Mouse (Mus musculus) lung, postnatal 0 days (tissue): ENCODE results near the gene Gm44503. TPM values are rescaled to one million over a fixed set of nuclear protein-coding genes. Genes with fewer than 3 reads are reported as not detected.
A peak's percentile ranks its signal among the peaks of the same experiment; 100 is the strongest.

Experiments
- ATAC-seq: fragments of 200-750 bp; cut with Nextera tagmentation; 2 replicates; pipeline ENCODE4 v1.8.0; 2017; ENCODE audit warnings: moderate library complexity
- DNase-seq: peaks from one replicate; pipeline ENCODE4 v3.0.0-alpha.2; 2016; ENCODE audit warnings: low spot score
- H3K27ac ChIP-seq: fragments of 300-500 bp; sonication (generic); 2 replicates; pipeline ENCODE4 v1.5.1; 2014; ENCODE audit warnings: antibody characterized with exemption, mild to moderate bottlenecking, low read length, mixed read lengths
- H3K27me3 ChIP-seq: fragments of 300-500 bp; sonication (generic); replicated peaks from 2 replicates; pipeline ENCODE4 v1.6.1; 2014; ENCODE audit warnings: low read length, mixed read lengths; ENCODE audit not compliant: insufficient read depth
- H3K36me3 ChIP-seq: fragments of 300-500 bp; sonication (generic); 2 replicates; pipeline ENCODE4 v1.6.1; 2014; ENCODE audit warnings: low read length, mixed read lengths; ENCODE audit not compliant: insufficient read depth
- H3K4me1 ChIP-seq: fragments of 300-500 bp; sonication (generic); 2 replicates; pipeline ENCODE4 v1.6.1; 2014; ENCODE audit warnings: antibody characterized with exemption, low read depth, low read length, mixed read lengths; ENCODE audit not compliant: insufficient read depth
- H3K4me2 ChIP-seq: fragments of 300-500 bp; sonication (generic); replicated peaks from 2 replicates; pipeline ENCODE4 v1.6.1; 2014; ENCODE audit warnings: low read depth, mild to moderate bottlenecking, low read length, moderate library complexity, mixed read lengths
- H3K4me3 ChIP-seq: fragments of 300-500 bp; sonication (generic); 2 replicates; pipeline ENCODE4 v1.5.1; 2014; ENCODE audit warnings: low read depth, low read length
- H3K9ac ChIP-seq: fragments of 300-500 bp; sonication (generic); replicated peaks from 2 replicates; pipeline ENCODE4 v1.6.1; 2014; ENCODE audit warnings: low read depth, mild to moderate bottlenecking
- H3K9me3 ChIP-seq: fragments of 300-500 bp; sonication (generic); 2 replicates; pipeline ENCODE4 v1.6.1; 2016; ENCODE audit warnings: low read length, mixed read lengths
- CTCF ChIP-seq: IDR thresholded peaks from 2 replicates; pipeline ENCODE4 v1.5.1; 2016; ENCODE audit warnings: antibody characterized with exemption, mild to moderate bottlenecking
- EP300 ChIP-seq: IDR thresholded peaks from 2 replicates; pipeline ENCODE4 v1.6.1; 2016; ENCODE audit warnings: antibody characterized with exemption, mild to moderate bottlenecking, control low read depth
- WGBS: fragments of 180-500 bp; shearing (Covaris S2); extraction: QIAGEN DNeasy Blood & Tissue Kit; methylation state at CpG from one replicate; pipeline ENCODE4 v1.1.7; 2014; 5-methylcytosine and 5-hydroxymethylcytosine counted together
- polyA plus RNA-seq: library from polyadenylated mRNA; unstranded; fragments of >200 nt; fragmentation: Nextera tagmentation; extraction: Ambion mirVana; gene quantifications from 2 replicates; pipeline ENCODE4 v1.2.1, GENCODE M21; 2015

The Gm44503 gene
- polyA plus RNA-seq, 1 experiment from 2014 or later, result not detected

GRCm38 (mm10) chr9:73005106-73005505 lies 46.5 kb downstream of the Gm44503 start:
- ATAC-seq (no peak), DNase-seq (no peak)
- Histone ChIP-seq H3K4me2 (no peak overlapping the region), H3K27ac (no peak overlapping the region), H3K27me3 (no peaks in the 10 kb centered on the region), H3K36me3 (peaks cover 17% of the 10 kb centered on the region; the same call in 1 of the 2 replicates), H3K4me3 (no peak overlapping the region), H3K9me3 (no peaks in the 10 kb centered on the region), H3K9ac (no peak overlapping the region), H3K4me1 (no peaks in the 10 kb centered on the region)
- 65% methylated on average over 6 of the region's 6 CpGs for WGBS
- TF ChIP-seq CTCF, result no peak
- no peak for TF ChIP-seq EP300

GRCm38 (mm10) chr9:73006175-73006574 lies 47.5 kb downstream of the Gm44503 start:
- DNase-seq (no peak), ATAC-seq (no peak)
- H3K36me3 ChIP-seq, result peaks cover 13% of the 10 kb centered on the region; the same call in 1 of the 2 replicates
- TF ChIP-seq EP300, result no peak
- peak; percentile 42 for TF ChIP-seq CTCF
- no peak overlapping the region for H3K27ac ChIP-seq
- no peaks in the 10 kb centered on the region for H3K27me3 ChIP-seq
- H3K4me3 ChIP-seq, result no peak overlapping the region
- WGBS, result 98% methylated on average over 3 of the region's 3 CpGs
- no peaks in the 10 kb centered on the region for H3K9me3 ChIP-seq
- H3K4me2 ChIP-seq, result no peak overlapping the region
- H3K4me1 ChIP-seq, result no peaks in the 10 kb centered on the region
- H3K9ac ChIP-seq, result no peak overlapping the region

- TF ChIP-seq CTCF, result no peak
- TF ChIP-seq EP300, result no peak
- 51% methylated on average over 3 of the region's 3 CpGs for WGBS
- H3K4me2 ChIP-seq, result no peak overlapping the region
- H3K9ac ChIP-seq, result no peak overlapping the region
- no peaks in the 10 kb centered on the region for H3K9me3 ChIP-seq
- H3K27me3 ChIP-seq, result no peaks in the 10 kb centered on the region
- no peaks in the 10 kb centered on the region for H3K4me1 ChIP-seq
- no peak overlapping the region for H3K4me3 ChIP-seq
- H3K27ac ChIP-seq, result no peak overlapping the region
- ATAC-seq (no peak), DNase-seq (no peak)
- peaks cover 33% of the 10 kb centered on the region; the same call in 1 of the 2 replicates for H3K36me3 ChIP-seq
Measured at GRCm38 (mm10) chr9:73008384-73008783, 49.7 kb downstream of the Gm44503 start.

DNA sequence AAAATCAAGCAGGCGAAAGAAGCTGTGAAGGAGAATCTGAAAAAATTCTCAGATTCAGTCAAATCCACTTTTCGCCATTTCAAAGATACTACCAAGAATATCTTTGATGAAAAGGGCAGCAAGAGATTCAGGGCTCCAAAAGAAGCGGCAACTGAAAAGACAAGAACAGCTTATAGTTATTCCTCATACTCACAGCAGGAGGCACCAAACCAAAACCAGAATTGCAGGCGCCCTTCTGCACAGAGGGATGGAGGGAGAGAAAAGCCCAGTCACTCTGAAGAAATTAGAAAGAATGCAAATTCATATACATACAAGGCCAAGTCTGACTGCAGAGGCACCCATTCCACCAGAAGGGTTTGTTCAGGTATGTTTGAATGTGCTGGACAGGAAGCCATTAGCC lies 54.0 kb downstream of the Gm44503 start:
- H3K36me3 ChIP-seq, result peaks cover 44% of the 10 kb centered on the region
- WGBS, result 91% methylated on average over 4 of the region's 4 CpGs
- H3K4me1 ChIP-seq, result no peaks in the 10 kb centered on the region
- no peak overlapping the region for H3K4me3 ChIP-seq
- DNase-seq (no peak), ATAC-seq (no peak)
- H3K4me2 ChIP-seq, result no peak overlapping the region
- H3K9me3 ChIP-seq, result no peaks in the 10 kb centered on the region
- H3K9ac ChIP-seq, result no peak overlapping the region
- TF ChIP-seq EP300, result no peak
- peak; percentile 25; the same call in 1 of the 2 replicates for TF ChIP-seq CTCF
- H3K27me3 ChIP-seq, result no peaks in the 10 kb centered on the region
- H3K27ac ChIP-seq, result no peak overlapping the region

- H3K9me3 ChIP-seq, result no peaks in the 10 kb centered on the region
- H3K4me3 ChIP-seq, result no peak overlapping the region
- TF ChIP-seq EP300, result no peak
- no peak overlapping the region for H3K4me2 ChIP-seq
- no peak for DNase-seq
- no peak overlapping the region for H3K9ac ChIP-seq
- peaks cover 48% of the 10 kb centered on the region for H3K36me3 ChIP-seq
- no peak for ATAC-seq
- H3K4me1 ChIP-seq, result no peaks in the 10 kb centered on the region
- H3K27me3 ChIP-seq, result no peaks in the 10 kb centered on the region
- 84% methylated on average over 13 of the region's 13 CpGs for WGBS
- no peak overlapping the region for H3K27ac ChIP-seq
Measured at GRCm38 (mm10) chr9:73014724-73015123, 56.1 kb downstream of the Gm44503 start.

GRCm38 (mm10) chr9:73019841-73020240 lies 61.2 kb downstream of the Gm44503 start:
- peak; percentile 7 for DNase-seq
- WGBS, result 83% methylated on average over 10 of the region's 10 CpGs
- peak; percentile 60 for ATAC-seq
- Histone ChIP-seq H3K36me3 (peaks cover 18% of the 10 kb centered on the region; the same call in 1 of the 2 replicates), H3K27ac (no peak overlapping the region), H3K4me2 (no peak overlapping the region), H3K9ac (no peak overlapping the region), H3K4me1 (no peaks in the 10 kb centered on the region), H3K9me3 (no peaks in the 10 kb centered on the region), H3K27me3 (no peaks in the 10 kb centered on the region), H3K4me3 (no peak overlapping the region)
- TF ChIP-seq CTCF (no peak), EP300 (no peak)
